Mouse (Mus musculus): ENCODE results near the gene Atxn10. TPM values are rescaled to one million over a fixed set of nuclear protein-coding genes. Genes with fewer than 3 reads are reported as not detected.

Gene Atxn10
- total RNA-seq, 2 experiments from 2014 or later: 363 to 369 TPM

DNA sequence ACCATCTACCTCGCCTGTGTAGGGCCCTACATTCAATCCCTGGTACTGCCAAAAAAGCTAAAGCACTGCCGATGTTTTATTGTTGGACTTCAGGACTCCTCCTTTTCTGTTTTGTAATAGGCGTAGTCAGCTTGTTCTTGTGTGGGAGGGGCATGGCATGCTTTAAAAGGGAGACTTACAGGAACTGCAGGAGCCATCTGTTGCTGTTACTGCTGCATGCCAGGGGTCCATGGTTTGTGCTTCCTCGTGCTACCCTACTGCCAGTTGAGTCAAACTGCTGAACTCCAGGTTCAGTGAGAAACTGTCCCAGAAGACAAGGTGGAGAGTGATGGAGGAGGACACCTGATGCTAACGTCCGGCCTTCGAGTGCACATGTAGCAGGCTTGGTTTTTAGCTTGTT is 65.9 kb downstream of the Atxn10 start:
- no peak for DNase-seq (ENCODE audit: low spot score in 2 of 2)

DNA sequence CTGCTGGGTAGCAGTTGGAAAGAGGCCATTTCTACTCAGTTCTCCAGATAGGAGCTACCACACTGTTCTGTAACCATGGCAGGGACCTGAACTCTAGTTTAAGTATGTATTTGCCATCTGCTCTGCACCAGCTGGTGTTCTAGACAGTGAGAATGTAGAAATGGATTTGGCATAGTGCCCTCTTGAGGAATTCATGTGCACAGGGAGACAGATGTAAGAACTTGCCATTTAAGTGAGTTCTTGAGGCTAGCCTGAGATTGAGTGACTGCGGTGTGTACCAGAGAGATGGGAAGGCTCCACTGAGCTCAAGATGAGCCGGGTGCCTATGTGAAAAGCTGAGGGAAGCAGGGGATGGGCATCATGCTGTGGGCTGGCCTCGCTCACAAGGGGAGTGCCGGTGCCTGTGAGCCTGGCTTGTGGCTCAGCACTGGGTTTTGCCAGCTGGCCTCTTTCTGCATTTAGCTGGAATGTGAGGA is 67.2 kb downstream of the Atxn10 start:
- peak; percentile 56 to 68 for DNase-seq (ENCODE audit: low spot score in 2 of 2)

DNA sequence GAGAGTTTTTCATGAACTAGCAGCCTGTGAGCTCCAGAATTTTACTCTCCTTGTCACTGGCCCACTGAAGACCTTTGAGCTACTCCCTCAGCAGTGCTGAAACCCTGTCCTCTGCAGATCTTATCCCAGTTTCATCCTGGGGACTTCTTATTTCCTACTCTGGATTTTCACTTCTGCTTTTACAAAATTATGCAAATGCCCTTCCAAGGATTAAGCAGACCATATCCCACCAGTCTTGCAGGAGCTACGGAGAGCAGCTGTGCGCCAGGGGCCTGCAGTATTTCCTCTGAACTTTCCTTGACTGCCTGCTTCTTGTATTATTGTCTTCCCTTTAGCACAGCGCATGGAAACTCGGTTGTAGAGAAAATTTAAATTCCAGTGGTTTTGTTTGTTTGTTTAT is 68.7 kb downstream of the Atxn10 start:
- no peak for DNase-seq (ENCODE audit: low spot score in 2 of 2)

DNA sequence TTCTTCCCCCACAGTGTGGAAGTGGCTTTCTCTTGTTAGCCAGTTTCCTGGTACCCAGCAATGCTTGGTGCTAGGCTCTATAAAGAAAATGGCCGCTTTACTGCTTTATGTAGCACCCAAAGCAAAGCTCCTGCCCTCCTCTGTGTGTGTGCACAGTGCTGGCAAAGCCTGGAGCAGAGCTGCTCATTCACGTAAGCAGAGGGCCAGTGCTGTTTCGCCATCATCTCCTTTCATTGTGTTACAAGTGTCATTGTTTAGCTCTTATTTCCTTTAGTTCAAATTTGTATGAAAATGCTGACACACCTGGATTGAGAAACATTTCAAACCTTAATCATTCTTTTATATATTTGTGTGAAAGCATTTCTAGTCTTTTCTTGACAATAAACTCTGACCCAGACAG is 69.5 kb downstream of the Atxn10 start:
- DNase-seq (ENCODE audit: low spot score in 2 of 2): no peak

- DNase-seq (ENCODE audit: low spot score in 2 of 2): no peak
Measured at GRCm38 (mm10) chr15:85406846-85407245, 70.8 kb downstream of the Atxn10 start.

DNA sequence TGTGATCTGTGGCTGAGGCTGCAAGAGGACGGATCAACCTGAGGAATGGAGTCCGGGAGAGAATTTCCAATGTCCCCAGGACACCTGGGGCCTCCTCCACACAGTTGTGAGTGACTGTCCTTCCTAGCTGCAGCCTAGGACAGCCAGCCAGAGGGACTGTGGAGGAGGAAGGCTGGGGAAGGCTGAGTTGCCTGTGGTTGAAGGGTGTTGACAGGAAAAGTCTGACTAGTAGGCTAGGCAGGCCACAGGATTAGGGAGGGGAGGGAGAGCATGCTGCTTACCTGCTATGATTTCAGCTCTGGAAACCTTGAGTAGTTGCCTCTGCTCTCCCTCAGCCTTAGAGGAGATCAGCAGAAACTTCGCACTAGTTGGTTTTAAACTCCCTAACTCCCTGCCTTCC is 71.3 kb downstream of the Atxn10 start:
- no peak for DNase-seq (ENCODE audit: low spot score in 2 of 2)

GRCm38 (mm10) chr15:85408790-85409189 is 72.7 kb downstream of the Atxn10 start:
- DNase-seq (ENCODE audit: low spot score in 2 of 2): no peak

GRCm38 (mm10) chr15:85409245-85409783 is 73.3 kb downstream of the Atxn10 start:
- DNase-seq (ENCODE audit: low spot score in 2 of 2): no peak

DNA sequence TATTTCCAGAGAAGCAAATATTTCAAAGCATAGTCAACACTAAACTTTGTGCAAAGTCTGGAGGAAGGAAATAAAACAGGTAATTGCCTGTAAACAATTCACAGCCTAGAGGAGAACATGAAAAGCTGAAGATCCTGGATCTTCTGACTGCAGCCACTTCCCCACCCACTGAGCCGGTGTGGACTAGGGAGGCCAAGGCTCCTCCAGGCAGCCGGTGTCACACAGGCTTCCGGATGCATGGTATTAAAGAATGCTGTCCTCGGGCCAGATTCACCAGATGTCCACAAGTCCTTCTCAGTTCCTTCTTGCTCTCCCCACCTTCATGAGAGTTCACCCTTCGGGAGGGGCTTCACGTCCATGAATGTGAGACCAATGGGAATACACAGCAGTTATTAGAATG is 73.8 kb downstream of the Atxn10 start:
- DNase-seq (ENCODE audit: low spot score in 2 of 2): no peak

DNA sequence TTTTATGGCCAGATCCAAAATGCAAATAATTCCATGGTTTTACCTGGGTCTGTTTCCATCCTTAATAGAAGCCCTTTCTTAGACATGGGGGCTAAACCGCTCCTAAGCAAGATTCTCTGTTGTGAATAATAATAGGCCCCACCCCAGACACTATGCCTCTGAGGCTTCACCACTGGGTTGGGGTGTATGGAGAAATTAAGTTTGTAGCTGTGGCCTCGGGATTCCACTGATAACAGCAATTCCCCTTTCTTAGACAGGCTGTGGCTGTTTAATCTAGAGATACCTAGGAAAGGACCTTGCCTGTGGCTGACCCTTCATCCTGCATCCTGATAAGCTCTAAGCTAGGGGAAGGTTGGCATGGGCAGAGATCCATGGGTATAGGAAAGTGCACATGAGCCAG is 78.6 kb downstream of the Atxn10 start:
- no peak for DNase-seq (ENCODE audit: low spot score in 2 of 2)

DNA sequence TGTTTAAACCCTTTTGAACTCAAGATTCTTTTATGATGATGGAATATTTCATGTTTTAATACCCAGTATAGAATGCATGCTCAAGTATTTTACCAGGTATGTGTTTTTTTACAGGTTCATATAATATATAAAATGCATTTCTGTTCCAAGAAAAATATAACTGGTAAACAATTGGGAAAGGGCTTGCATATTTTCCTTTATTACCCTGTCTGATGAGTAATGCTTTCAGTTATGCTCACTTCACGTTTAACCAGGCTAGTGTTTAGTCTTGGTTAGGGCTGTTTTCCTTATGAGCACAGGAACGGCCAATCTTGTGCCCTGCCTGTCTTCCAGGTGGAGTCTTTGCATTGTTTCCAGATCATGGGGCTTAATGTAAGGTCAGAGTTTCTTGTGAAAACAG is 84.6 kb downstream of the Atxn10 start:
- no peak for DNase-seq (ENCODE audit: low spot score in 2 of 2)

DNA sequence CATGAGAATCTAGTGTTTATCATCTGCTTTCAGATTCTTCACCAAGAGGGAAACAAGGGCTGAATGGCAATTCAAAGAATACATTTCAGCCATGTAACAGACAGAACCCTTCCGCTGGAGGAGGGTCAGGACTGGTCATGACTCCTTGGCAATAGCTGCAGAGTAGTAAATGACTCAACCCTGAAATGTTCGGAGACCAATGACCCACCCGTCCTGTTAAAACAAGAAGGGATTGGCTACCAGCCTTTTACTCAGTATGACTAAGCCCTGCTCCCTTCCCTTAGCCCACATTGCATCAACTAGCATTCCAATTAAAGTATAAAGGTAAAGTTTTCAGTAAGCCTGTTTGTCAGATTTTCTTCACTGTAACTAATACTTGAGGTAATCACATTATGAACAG is 88.2 kb downstream of the Atxn10 start:
- DNase-seq (ENCODE audit: low spot score in 2 of 2): no peak

DNA sequence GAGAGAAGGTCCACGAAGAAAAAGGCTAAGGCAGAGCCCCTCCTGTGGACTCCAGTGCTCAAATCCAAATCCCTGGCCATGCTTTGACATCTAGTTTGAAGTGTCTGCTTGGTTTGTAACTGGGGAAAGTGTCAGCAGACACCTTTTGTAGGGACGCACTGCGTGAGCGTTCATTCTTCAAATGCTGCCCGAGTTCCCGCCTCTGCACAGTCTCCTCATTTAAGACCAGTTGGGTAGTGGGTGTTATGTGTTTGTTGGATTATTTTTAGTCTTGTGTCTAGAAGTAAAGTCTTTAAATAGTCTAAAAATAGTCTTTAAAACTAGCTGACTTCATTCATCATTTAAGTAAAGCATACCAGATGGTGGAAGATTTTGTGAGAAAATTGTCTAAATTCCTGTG is 92.1 kb downstream of the Atxn10 start:
- DNase-seq (ENCODE audit: low spot score in 2 of 2): no peak

- DNase-seq (ENCODE audit: low spot score in 2 of 2): no peak
Measured at GRCm38 (mm10) chr15:85442568-85442967, 106.5 kb downstream of the Atxn10 start.

DNA sequence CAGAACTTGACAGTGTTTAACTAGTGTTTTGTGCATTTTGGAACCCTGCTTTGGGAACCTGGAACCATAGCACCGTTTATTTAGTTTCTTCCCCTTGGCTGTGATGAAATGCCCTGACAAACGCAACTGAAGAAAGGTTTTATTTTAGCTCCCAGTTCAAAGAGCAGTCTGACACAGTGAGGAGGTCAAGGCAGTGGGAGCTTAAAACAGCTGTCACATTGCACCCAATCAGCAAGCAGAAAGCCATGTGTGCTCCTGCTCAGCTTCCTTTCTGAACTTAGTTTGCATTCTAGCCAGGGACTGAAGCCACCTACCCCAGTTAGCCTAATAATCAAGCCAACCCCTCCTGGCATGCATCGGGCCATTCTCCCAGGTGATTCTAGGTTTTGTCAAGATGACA is 110.6 kb downstream of the Atxn10 start:
- no peak for DNase-seq (ENCODE audit: low spot score in 2 of 2)

DNA sequence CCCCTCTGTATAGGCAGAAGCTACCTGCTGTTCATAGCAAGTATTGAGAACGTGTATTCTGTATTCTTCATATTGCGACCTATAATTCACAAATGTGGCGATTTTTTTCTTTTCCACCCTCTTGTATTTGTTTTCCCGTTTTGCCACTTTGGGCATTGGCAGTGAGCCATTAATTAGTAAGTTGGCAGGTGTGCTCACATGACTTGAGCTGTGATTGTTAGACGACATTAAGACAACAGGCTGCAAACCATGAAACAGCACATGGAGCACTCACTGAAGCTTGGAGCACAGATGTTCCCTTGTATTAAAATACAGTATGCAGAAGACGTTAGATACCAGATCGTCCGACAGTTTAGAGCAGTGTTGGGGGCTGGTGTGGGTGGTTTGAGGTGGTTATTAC is 120.8 kb downstream of the Atxn10 start:
- no peak for DNase-seq (ENCODE audit: low spot score in 2 of 2)

GRCm38 (mm10) chr15:85457838-85458237 is 121.8 kb downstream of the Atxn10 start:
- DNase-seq (ENCODE audit: low spot score in 2 of 2): no peak

DNA sequence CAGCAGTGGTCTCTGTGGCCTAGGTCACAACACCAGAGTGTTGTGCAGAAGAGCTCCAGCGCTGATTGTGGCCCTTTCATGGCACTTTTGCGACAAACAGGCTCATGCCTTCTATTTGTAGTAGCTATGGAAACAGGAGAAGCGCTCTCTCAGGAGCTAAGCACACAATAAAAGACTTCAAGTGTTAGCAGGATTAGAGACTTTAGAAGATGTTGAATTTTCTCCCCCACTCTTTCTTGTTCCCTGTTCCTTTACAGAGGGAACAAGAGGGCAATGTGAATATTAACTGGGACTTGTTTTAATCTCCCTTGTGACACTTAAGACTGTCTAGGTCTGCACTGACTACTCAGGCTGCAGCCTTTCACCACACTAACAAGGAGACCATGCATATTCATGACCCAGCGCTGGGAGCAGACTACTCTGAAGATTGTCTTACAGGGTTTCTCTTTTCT is 122.6 kb downstream of the Atxn10 start:
- no peak for DNase-seq (ENCODE audit: low spot score in 2 of 2)

DNA sequence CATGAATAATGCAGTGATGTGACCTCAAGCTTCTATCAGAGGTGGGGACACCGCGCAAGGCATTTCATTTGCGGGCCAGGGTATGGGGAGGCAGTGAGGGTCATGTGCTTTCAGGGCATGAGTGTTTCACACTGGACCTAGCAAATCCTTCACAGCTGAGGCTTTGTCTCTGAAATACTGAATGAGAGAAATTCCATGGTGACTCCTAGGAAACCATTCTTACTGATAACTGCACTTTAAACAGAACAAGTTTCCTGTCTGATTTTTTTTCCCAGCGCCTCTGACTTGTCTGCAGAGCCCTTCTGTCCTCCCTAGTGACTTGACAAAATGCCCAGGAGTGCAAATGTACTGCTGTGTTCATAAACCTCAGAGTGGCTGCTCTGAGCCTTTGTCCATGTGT is 125.5 kb downstream of the Atxn10 start:
- DNase-seq (ENCODE audit: low spot score in 2 of 2): no peak

- no peak for DNase-seq (ENCODE audit: low spot score in 2 of 2)
Measured at GRCm38 (mm10) chr15:85462138-85462537, 126.1 kb downstream of the Atxn10 start.

- DNase-seq (ENCODE audit: low spot score in 2 of 2): no peak
Measured at GRCm38 (mm10) chr15:85463027-85463790, 127.2 kb downstream of the Atxn10 start.

DNA sequence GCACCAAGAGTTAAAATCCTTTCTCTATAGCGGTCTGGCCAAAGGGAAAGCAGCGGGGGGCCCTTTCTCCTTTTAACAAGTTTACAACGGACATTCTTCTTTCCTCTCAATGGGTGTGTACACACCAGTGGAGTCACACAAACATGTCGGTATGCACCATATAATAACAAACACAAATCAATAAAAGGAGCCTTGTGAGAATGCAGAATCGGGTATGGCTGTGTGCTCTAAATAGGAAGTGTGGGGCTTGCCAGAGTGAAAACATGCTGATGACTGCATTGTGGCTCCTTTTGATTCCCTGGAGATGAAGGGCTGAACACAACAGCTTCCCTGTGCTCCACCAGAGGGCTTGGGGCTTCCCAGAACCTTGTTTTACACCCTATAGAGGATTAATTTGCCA is 128.1 kb downstream of the Atxn10 start:
- DNase-seq (ENCODE audit: low spot score in 2 of 2): no peak
